Mouse (Mus musculus) lung, adult 2 months (tissue): Measurements from ENCODE around the gene Fnbp1.

Source experiments
- CTCF ChIP-seq: fragments of 200-500 bp; IDR thresholded peaks from 2 replicates; pipeline ENCODE4 v1.5.1; 2011; ENCODE audit warnings: mild to moderate bottlenecking, low read length, control low read depth; ENCODE audit not compliant: insufficient read depth
- POLR2A ChIP-seq: fragments of 200-500 bp; IDR thresholded peaks from 2 replicates; pipeline ENCODE4 v1.6.1; 2011; ENCODE audit warnings: low read depth, mild to moderate bottlenecking, control low read depth, low read length, borderline replicate concordance; ENCODE audit errors: extremely low read depth

DNA sequence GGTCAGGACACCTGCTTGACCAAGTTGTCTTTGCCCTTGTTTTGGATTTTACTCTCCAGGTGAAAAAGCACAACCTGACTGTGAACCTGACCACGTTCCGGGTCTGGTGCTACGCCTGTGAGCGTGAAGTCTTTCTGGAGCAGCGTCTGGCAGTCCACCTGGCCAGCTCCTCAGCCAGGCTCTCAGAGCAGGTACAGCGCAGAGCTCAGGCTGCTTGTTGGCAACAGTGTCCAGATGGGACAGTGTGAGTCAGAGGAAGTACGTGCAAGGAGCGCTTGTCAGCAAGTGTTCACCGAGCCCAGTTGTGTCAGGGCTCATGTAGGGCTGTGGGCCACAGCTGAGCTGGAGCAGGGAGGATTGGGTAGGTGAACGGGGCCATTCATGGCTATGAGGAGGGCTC, 139.0 kb downstream of the Fnbp1 start:
- no peak for TF ChIP-seq CTCF
- TF ChIP-seq POLR2A: no peak
